Mouse (Mus musculus): Measurements from ENCODE around the gene Bcas1. TPM values are rescaled to one million over a fixed set of nuclear protein-coding genes. Genes with fewer than 3 reads are reported as not detected.
A peak's percentile ranks its signal among the peaks of the same experiment; 100 is the strongest.

The Bcas1 gene
- polyA plus RNA-seq, 1 experiment from 2014 or later, result 1.1 TPM

DNA sequence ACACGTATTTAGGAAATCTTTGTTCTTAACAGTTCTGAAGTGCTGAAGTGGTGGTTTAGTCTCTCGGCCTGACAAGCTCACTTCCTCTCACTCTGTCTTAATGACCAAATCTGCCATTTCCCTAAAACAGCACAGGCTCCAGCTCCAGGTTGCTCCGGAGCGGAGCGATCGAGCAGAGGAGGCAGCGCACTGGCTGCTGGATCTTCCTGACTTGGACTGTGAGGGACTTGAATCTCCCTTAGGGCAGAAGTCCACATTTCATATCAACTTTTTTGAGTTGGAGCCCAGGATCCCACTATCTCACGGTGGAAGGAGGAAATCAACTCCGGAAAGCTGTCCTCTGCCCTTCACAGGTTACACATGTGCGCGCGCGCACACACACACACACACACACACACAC, 97.7 kb downstream of the Bcas1 start:
- H3K9me3 ChIP-seq (replicated peaks; ENCODE audit: control insufficient read depth, low read length), result no peaks in the 10 kb centered on the region
- H3K27ac ChIP-seq (replicated peaks; ENCODE audit: low read depth, low read length), result no peak overlapping the region
- no peak overlapping the region for H3K4me2 ChIP-seq (ENCODE audit: low read depth, low read length)
- H3K9ac ChIP-seq (replicated peaks; ENCODE audit: low read length), result no peak overlapping the region
- no peaks in the 10 kb centered on the region for H3K36me3 ChIP-seq (replicated peaks; ENCODE audit: control insufficient read depth, insufficient read depth, low read depth, low read length)
- ATAC-seq (replicated peaks; ENCODE audit: insufficient number of reproducible peaks, low FRiP score, low TSS enrichment, low read depth) (no peak), DNase-seq (ENCODE audit: low spot score) (no peak)
- 92% methylated on average over 13 of the region's 13 CpGs for WGBS
- H3K27me3 ChIP-seq (ENCODE audit: control insufficient read depth, insufficient read depth, low read length), result no peaks in the 10 kb centered on the region
- no peaks in the 10 kb centered on the region for H3K4me1 ChIP-seq (ENCODE audit: control insufficient read depth, insufficient read depth, low read length)
- H3K4me3 ChIP-seq (ENCODE audit: low read depth, low read length), result no peak overlapping the region

DNA sequence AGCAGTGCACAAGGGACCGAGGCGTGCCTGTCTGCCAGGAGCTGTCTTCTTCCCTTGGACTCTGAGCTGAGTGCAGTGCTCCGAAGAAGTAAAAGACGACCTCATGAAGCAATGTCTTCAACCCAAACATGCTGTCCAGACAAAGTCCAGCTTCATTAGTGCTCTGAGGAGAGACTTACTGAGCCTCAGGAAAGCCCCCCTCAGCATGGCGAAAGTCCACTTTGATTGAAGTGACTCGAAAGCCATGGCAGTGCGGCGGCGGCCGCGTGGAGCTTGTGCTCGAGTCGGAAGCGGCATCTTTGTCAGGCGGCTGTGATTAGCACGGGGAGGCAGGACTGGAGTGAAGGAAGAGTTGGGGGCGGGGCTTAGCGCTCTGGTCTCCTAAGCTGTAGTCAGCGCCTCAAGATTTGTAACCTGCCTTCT, 103.7 kb downstream of the Bcas1 start:
- no peaks in the 10 kb centered on the region for H3K36me3 ChIP-seq (replicated peaks; ENCODE audit: control insufficient read depth, insufficient read depth, low read depth, low read length)
- H3K4me3 ChIP-seq (ENCODE audit: low read depth, low read length), result no peak overlapping the region
- DNase-seq (ENCODE audit: low spot score) (peak; percentile 86), ATAC-seq (replicated peaks; ENCODE audit: insufficient number of reproducible peaks, low FRiP score, low TSS enrichment, low read depth) (peak; percentile 75; the same call in 1 of the 2 replicates)
- no peaks in the 10 kb centered on the region for H3K9me3 ChIP-seq (replicated peaks; ENCODE audit: control insufficient read depth, low read length)
- H3K9ac ChIP-seq (replicated peaks; ENCODE audit: low read length), result peak overlapping the region; percentile 10; the same call in 1 of the 2 replicates
- peak overlapping the region; percentile 39 for H3K4me2 ChIP-seq (ENCODE audit: low read depth, low read length)
- H3K27me3 ChIP-seq (ENCODE audit: control insufficient read depth, insufficient read depth, low read length), result no peaks in the 10 kb centered on the region
- WGBS, result 3% methylated on average over 19 of the region's 19 CpGs
- H3K4me1 ChIP-seq (ENCODE audit: control insufficient read depth, insufficient read depth, low read length), result no peaks in the 10 kb centered on the region
- no peak overlapping the region for H3K27ac ChIP-seq (replicated peaks; ENCODE audit: low read depth, low read length)

DNA sequence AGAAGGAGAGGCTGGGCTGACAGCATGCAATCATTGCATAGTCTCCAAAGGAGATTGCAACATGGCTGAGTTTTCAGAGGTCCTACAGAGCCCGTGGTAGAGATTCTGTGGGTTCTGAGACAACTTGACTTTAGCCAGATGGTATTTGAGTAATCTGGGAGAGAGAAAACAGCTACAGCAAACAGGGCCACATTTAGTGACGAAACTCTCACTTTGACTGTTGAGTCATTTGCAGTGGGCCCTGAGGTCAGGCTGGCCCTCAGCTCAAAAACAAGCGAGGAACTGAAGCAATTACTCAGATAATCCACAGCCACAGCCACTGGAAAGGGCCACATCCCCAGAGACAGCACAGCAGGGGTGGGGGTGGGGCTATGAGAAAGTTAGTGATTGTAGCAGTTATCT, 105.6 kb downstream of the Bcas1 start:
- H3K9ac ChIP-seq (replicated peaks; ENCODE audit: low read length), result no peak overlapping the region
- H3K36me3 ChIP-seq (replicated peaks; ENCODE audit: control insufficient read depth, insufficient read depth, low read depth, low read length), result no peaks in the 10 kb centered on the region
- no peak for ATAC-seq (replicated peaks; ENCODE audit: insufficient number of reproducible peaks, low FRiP score, low TSS enrichment, low read depth)
- H3K4me3 ChIP-seq (ENCODE audit: low read depth, low read length), result no peak overlapping the region
- H3K4me1 ChIP-seq (ENCODE audit: control insufficient read depth, insufficient read depth, low read length), result no peaks in the 10 kb centered on the region
- no peak overlapping the region for H3K27ac ChIP-seq (replicated peaks; ENCODE audit: low read depth, low read length)
- no peak for DNase-seq (ENCODE audit: low spot score)
- 20% methylated on average over 3 of the region's 3 CpGs for WGBS
- H3K27me3 ChIP-seq (ENCODE audit: control insufficient read depth, insufficient read depth, low read length), result no peaks in the 10 kb centered on the region
- H3K9me3 ChIP-seq (replicated peaks; ENCODE audit: control insufficient read depth, low read length), result no peaks in the 10 kb centered on the region
- H3K4me2 ChIP-seq (ENCODE audit: low read depth, low read length), result no peak overlapping the region

DNA sequence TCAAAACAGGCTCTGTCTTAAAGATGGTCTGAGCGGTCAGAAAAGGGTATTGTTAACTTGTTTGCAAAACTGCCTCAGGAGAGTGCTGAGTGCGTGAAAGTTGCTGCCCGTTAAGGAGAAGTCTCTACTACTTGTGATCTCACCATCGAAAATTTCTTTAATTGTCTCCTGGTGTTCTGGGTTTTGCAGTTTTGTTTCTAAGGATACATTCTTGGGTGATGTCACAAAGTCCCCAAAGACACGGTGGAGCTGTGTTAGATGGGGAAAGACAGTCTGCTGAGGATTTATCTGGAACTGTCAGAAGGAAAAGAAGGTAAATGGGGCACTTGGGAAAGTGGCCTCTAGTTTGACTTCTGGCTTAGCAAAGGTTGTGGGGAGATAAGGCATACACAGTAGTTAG, 106.1 kb downstream of the Bcas1 start:
- H3K36me3 ChIP-seq (replicated peaks; ENCODE audit: control insufficient read depth, insufficient read depth, low read depth, low read length), result no peaks in the 10 kb centered on the region
- no peak overlapping the region for H3K4me3 ChIP-seq (ENCODE audit: low read depth, low read length)
- DNase-seq (ENCODE audit: low spot score), result peak; percentile 30
- no peak overlapping the region for H3K27ac ChIP-seq (replicated peaks; ENCODE audit: low read depth, low read length)
- 49% methylated on average over 5 of the region's 5 CpGs for WGBS
- no peaks in the 10 kb centered on the region for H3K27me3 ChIP-seq (ENCODE audit: control insufficient read depth, insufficient read depth, low read length)
- H3K9ac ChIP-seq (replicated peaks; ENCODE audit: low read length), result no peak overlapping the region
- no peaks in the 10 kb centered on the region for H3K9me3 ChIP-seq (replicated peaks; ENCODE audit: control insufficient read depth, low read length)
- no peak for ATAC-seq (replicated peaks; ENCODE audit: insufficient number of reproducible peaks, low FRiP score, low TSS enrichment, low read depth)
- no peaks in the 10 kb centered on the region for H3K4me1 ChIP-seq (ENCODE audit: control insufficient read depth, insufficient read depth, low read length)
- H3K4me2 ChIP-seq (ENCODE audit: low read depth, low read length), result no peak overlapping the region

DNA sequence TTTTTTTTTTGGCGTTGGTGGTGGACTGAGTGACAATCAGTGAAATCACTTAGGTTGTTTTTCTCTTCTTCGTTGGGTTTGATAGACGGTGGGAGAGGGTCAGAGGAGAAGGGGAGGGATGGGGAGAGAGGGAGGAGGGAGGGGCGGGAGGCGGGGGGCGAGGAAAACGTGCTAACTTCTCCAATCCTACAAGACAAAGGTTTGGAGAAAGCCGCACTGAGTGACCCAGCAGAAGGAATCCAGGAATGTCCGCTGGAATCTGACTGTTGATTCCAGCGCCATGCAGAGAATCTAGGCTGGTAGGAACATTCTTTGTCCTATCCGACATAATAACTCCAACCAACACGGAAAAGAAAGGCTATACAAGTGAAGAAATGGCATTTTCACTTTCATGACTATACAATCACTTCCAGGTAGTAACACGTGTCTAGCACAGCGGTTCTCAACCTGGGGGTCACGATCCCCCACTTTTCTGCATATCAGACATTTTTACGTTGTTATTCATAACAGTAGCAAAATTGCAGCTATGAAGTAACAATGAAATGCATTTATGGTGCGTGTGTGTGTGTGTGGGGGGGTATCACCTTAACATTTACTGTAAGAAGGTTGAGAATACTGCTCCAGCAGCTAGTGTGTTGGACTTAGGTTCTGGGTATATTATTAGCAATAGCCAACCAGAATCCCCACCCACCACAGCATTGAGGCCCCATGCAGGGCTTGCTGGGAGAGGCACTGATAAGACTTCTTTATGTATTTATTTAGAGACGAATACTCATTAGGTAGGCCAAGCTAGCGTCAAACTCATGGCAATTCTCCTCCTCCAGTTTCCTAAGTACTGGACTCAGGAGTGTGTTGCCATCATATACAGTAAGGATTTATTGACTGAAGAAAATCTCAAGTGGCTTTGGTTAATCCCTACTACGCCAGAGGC, 107.8 kb downstream of the Bcas1 start:
- H3K9ac ChIP-seq (replicated peaks; ENCODE audit: low read length), result peak overlapping the region; percentile 63
- H3K4me2 ChIP-seq (ENCODE audit: low read depth, low read length), result peak overlapping the region; percentile 59
- H3K4me1 ChIP-seq (ENCODE audit: control insufficient read depth, insufficient read depth, low read length), result no peaks in the 10 kb centered on the region
- no peaks in the 10 kb centered on the region for H3K27me3 ChIP-seq (ENCODE audit: control insufficient read depth, insufficient read depth, low read length)
- H3K36me3 ChIP-seq (replicated peaks; ENCODE audit: control insufficient read depth, insufficient read depth, low read depth, low read length), result no peaks in the 10 kb centered on the region
- H3K9me3 ChIP-seq (replicated peaks; ENCODE audit: control insufficient read depth, low read length), result no peaks in the 10 kb centered on the region
- peak overlapping the region; percentile 28 for H3K4me3 ChIP-seq (ENCODE audit: low read depth, low read length)
- ATAC-seq (replicated peaks; ENCODE audit: insufficient number of reproducible peaks, low FRiP score, low TSS enrichment, low read depth) (no peak; the same call in 1 of the 2 replicates), DNase-seq (ENCODE audit: low spot score) (peak; percentile 20)
- H3K27ac ChIP-seq (replicated peaks; ENCODE audit: low read depth, low read length), result no peak overlapping the region
- WGBS, result 25% methylated on average over 18 of the region's 20 CpGs

DNA sequence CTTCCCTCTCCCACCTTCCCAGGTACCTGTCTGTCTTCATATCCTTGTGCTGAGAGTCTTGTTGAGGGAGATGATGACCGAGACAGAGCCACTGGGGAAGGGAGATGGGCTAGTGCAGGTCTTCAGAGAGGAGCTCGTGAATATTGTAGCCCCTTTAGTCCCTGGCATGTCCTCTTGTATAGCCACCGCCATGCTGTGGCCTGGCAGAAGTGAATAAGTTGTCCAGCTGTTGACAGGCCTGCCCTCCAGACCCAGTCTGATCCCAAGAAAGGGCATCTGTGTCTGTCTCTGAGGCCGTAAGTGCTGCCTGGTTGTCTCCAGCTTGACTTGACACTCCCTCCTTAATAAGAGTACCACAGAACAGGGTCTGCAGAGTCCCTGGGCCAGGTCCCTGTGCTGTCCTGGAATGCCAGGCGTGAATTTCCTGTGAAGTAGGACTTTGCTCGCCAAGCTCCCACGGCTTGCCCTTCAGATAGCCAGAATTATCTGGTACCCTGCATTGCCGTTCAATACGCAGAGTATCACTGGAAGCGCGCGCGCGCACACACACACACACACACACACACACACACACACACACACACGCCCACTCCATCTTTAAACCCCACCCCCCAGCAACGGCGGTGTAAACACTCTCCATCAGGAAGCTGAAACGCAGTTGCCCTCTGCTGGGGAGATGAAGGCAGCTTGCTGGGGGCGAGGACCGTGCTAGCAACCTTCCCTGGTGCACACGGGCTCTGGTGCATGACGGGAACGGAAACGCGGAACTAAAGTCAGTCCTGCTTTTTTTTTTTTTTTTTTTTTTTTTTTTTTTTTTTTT, 108.7 kb downstream of the Bcas1 start:
- H3K27me3 ChIP-seq (ENCODE audit: control insufficient read depth, insufficient read depth, low read length), result no peaks in the 10 kb centered on the region
- H3K4me2 ChIP-seq (ENCODE audit: low read depth, low read length), result peak overlapping the region; percentile 59
- 11% methylated on average over 25 of the region's 25 CpGs for WGBS
- H3K9me3 ChIP-seq (replicated peaks; ENCODE audit: control insufficient read depth, low read length), result no peaks in the 10 kb centered on the region
- H3K36me3 ChIP-seq (replicated peaks; ENCODE audit: control insufficient read depth, insufficient read depth, low read depth, low read length), result no peaks in the 10 kb centered on the region
- DNase-seq (ENCODE audit: low spot score) (peak; percentile 95), ATAC-seq (replicated peaks; ENCODE audit: insufficient number of reproducible peaks, low FRiP score, low TSS enrichment, low read depth) (peak; percentile 90)
- no peak overlapping the region for H3K27ac ChIP-seq (replicated peaks; ENCODE audit: low read depth, low read length)
- H3K4me3 ChIP-seq (ENCODE audit: low read depth, low read length), result peak overlapping the region; percentile 28
- H3K9ac ChIP-seq (replicated peaks; ENCODE audit: low read length), result peak overlapping the region; percentile 41; the same call in 1 of the 2 replicates
- H3K4me1 ChIP-seq (ENCODE audit: control insufficient read depth, insufficient read depth, low read length), result no peaks in the 10 kb centered on the region

DNA sequence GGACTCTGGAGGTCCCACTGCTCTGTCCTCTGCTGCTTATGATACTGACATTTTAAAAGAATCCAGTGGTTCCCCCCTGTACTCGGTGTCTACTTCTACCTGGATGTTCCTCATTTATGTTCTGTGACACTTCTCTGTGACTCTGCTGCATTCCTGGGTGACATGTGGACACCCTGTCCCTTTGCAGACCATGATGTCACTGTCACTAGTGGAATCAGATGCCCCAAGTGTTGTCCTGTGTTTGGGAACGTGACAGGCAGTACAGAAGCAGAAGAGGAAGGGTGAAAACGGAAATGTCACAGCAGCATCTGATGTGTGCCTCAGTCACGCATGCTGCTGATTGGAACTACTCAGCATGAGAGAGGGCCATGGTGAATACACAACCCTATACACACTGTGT, 110.9 kb downstream of the Bcas1 start:
- H3K36me3 ChIP-seq (replicated peaks; ENCODE audit: control insufficient read depth, insufficient read depth, low read depth, low read length), result no peaks in the 10 kb centered on the region
- H3K27me3 ChIP-seq (ENCODE audit: control insufficient read depth, insufficient read depth, low read length), result no peaks in the 10 kb centered on the region
- no peak overlapping the region for H3K27ac ChIP-seq (replicated peaks; ENCODE audit: low read depth, low read length)
- no peak for DNase-seq (ENCODE audit: low spot score)
- H3K4me1 ChIP-seq (ENCODE audit: control insufficient read depth, insufficient read depth, low read length), result no peaks in the 10 kb centered on the region
- H3K9me3 ChIP-seq (replicated peaks; ENCODE audit: control insufficient read depth, low read length), result no peaks in the 10 kb centered on the region
- no peak overlapping the region for H3K4me2 ChIP-seq (ENCODE audit: low read depth, low read length)
- WGBS, result 90% methylated on average over 4 of the region's 4 CpGs
- no peak for ATAC-seq (replicated peaks; ENCODE audit: insufficient number of reproducible peaks, low FRiP score, low TSS enrichment, low read depth)
- no peak overlapping the region for H3K9ac ChIP-seq (replicated peaks; ENCODE audit: low read length)
- H3K4me3 ChIP-seq (ENCODE audit: low read depth, low read length), result no peak overlapping the region

DNA sequence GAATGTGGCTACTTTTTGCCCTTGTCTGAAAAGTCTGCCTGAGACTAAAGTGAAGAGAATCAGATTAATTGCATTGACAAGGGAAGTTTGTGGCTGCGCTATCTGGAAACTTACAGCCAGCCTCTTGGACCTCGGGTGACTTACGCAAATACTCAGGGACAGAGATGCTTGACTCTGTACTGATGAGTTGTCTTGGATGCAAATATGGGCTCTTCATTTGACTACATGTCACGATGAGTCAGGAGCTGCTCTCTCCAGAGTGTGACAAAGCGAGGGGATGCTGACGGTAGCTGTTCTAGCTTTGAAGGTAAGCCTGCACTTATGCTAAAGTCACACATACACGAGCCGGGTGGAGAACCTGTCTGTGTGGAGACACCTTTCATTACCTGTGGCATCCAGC, 111.3 kb downstream of the Bcas1 start:
- Histone ChIP-seq H3K36me3 (replicated peaks; ENCODE audit: control insufficient read depth, insufficient read depth, low read depth, low read length) (no peaks in the 10 kb centered on the region), H3K4me1 (ENCODE audit: control insufficient read depth, insufficient read depth, low read length) (no peaks in the 10 kb centered on the region)
- DNase-seq (ENCODE audit: low spot score), result no peak

More for the DNA sequence above, 111.3 kb downstream of the Bcas1 start:
- WGBS, result 93% methylated on average over 8 of the region's 8 CpGs
- no peak overlapping the region for H3K4me3 ChIP-seq (ENCODE audit: low read depth, low read length)
- no peaks in the 10 kb centered on the region for H3K9me3 ChIP-seq (replicated peaks; ENCODE audit: control insufficient read depth, low read length)
- H3K9ac ChIP-seq (replicated peaks; ENCODE audit: low read length), result no peak overlapping the region
- ATAC-seq (replicated peaks; ENCODE audit: insufficient number of reproducible peaks, low FRiP score, low TSS enrichment, low read depth), result no peak
- H3K4me2 ChIP-seq (ENCODE audit: low read depth, low read length), result no peak overlapping the region
- no peak overlapping the region for H3K27ac ChIP-seq (replicated peaks; ENCODE audit: low read depth, low read length)
- no peaks in the 10 kb centered on the region for H3K27me3 ChIP-seq (ENCODE audit: control insufficient read depth, insufficient read depth, low read length)

All from embryonic facial prominence, embryonic 11.5 days (tissue).